Mouse (Mus musculus) limb, embryonic 10.5 days (tissue): ENCODE data around the gene Mcf2l. TPM values are rescaled to one million over a fixed set of nuclear protein-coding genes. Genes with fewer than 3 reads are reported as not detected.
A peak's percentile ranks its signal among the peaks of the same experiment; 100 is the strongest.

Experiments
- DNase-seq: peaks from one replicate; pipeline ENCODE4 v3.0.0-alpha.2; 2017; ENCODE audit warnings: low spot score
- H3K27ac ChIP-seq: fragments of 300-500 bp; sonication (generic); 2 replicates; pipeline ENCODE4 v1.5.1; 2016; ENCODE audit warnings: mild to moderate bottlenecking
- H3K27me3 ChIP-seq: fragments of 300-500 bp; sonication (generic); 2 replicates; pipeline ENCODE4 v1.6.1; 2016; ENCODE audit warnings: low read depth, mild to moderate bottlenecking; ENCODE audit not compliant: poor library complexity, severe bottlenecking
- H3K36me3 ChIP-seq: fragments of 300-500 bp; sonication (generic); 2 replicates; pipeline ENCODE4 v1.6.1; 2016; ENCODE audit warnings: mild to moderate bottlenecking, moderate library complexity
- H3K4me1 ChIP-seq: fragments of 300-500 bp; sonication (generic); 2 replicates; pipeline ENCODE4 v1.6.1; 2016
- H3K4me3 ChIP-seq: fragments of 300-500 bp; sonication (generic); 2 replicates; pipeline ENCODE4 v1.5.1; 2016; ENCODE audit warnings: mild to moderate bottlenecking, moderate library complexity
- H3K9me3 ChIP-seq: fragments of 300-500 bp; sonication (generic); replicated peaks from 2 replicates; pipeline ENCODE4 v1.6.1; 2016; ENCODE audit warnings: mild to moderate bottlenecking
- WGBS: fragments of 180-500 bp; shearing (Covaris S2); methylation state at CpG from one replicate; pipeline ENCODE4 v1.1.7; 2016; 5-methylcytosine and 5-hydroxymethylcytosine counted together
- polyA plus RNA-seq: library from polyadenylated mRNA; unstranded; fragments of >200 nt; fragmentation: Nextera tagmentation; extraction: Ambion mirVana; gene quantifications from 2 replicates; pipeline ENCODE4 v1.2.1, GENCODE M21; 2016

The Mcf2l gene
- polyA plus RNA-seq, 1 experiment from 2014 or later, result 10.3 TPM

- no peak for DNase-seq
- peaks cover 21% of the 10 kb centered on the region; the same call in 1 of the 2 replicates for H3K27me3 ChIP-seq
- 69% methylated on average over 7 of the region's 7 CpGs for WGBS
- H3K4me3 ChIP-seq, result no peak overlapping the region
- no peaks in the 10 kb centered on the region for H3K9me3 ChIP-seq
- H3K36me3 ChIP-seq, result no peaks in the 10 kb centered on the region
- peaks cover 33% of the 10 kb centered on the region for H3K4me1 ChIP-seq
- no peak overlapping the region for H3K27ac ChIP-seq
Observed at GRCm38 (mm10) chr8:12951051-12951630, 77.5 kb downstream of the Mcf2l start.

- no peak for DNase-seq
- H3K4me3 ChIP-seq, result no peak overlapping the region
- H3K9me3 ChIP-seq, result no peaks in the 10 kb centered on the region
- WGBS, result 65% methylated on average over 6 of the region's 6 CpGs
- peaks cover 10% of the 10 kb centered on the region; the same call in 1 of the 2 replicates for H3K27me3 ChIP-seq
- no peak overlapping the region for H3K27ac ChIP-seq
- peaks cover 40% of the 10 kb centered on the region for H3K4me1 ChIP-seq
- no peaks in the 10 kb centered on the region for H3K36me3 ChIP-seq
Observed at GRCm38 (mm10) chr8:12952699-12953098, 79.1 kb downstream of the Mcf2l start.

- DNase-seq, result no peak
- Histone ChIP-seq H3K4me1 (peaks cover 37% of the 10 kb centered on the region), H3K9me3 (no peaks in the 10 kb centered on the region), H3K4me3 (no peak overlapping the region), H3K27me3 (no peaks in the 10 kb centered on the region), H3K36me3 (no peaks in the 10 kb centered on the region), H3K27ac (no peak overlapping the region)
- 87% methylated on average over 8 of the region's 8 CpGs for WGBS
Observed at GRCm38 (mm10) chr8:12955362-12955879, 81.8 kb downstream of the Mcf2l start.

GRCm38 (mm10) chr8:12955880-12956279, 82.3 kb downstream of the Mcf2l start:
- no peaks in the 10 kb centered on the region for H3K36me3 ChIP-seq
- no peaks in the 10 kb centered on the region for H3K9me3 ChIP-seq
- DNase-seq, result no peak
- WGBS, result 90% methylated on average over 4 of the region's 4 CpGs
- no peaks in the 10 kb centered on the region for H3K27me3 ChIP-seq
- peaks cover 36% of the 10 kb centered on the region for H3K4me1 ChIP-seq
- H3K27ac ChIP-seq, result no peak overlapping the region
- H3K4me3 ChIP-seq, result no peak overlapping the region

- no peaks in the 10 kb centered on the region for H3K27me3 ChIP-seq
- H3K4me1 ChIP-seq, result peaks cover 32% of the 10 kb centered on the region
- H3K9me3 ChIP-seq, result no peaks in the 10 kb centered on the region
- H3K27ac ChIP-seq, result 0 out of 2 replicates have a peak overlapping the region, but pooled peaks have one; percentile 10
- H3K36me3 ChIP-seq, result no peaks in the 10 kb centered on the region
- no peak overlapping the region for H3K4me3 ChIP-seq
- no peak for DNase-seq
- WGBS, result 69% methylated on average over 5 of the region's 5 CpGs
Observed at GRCm38 (mm10) chr8:12956941-12957340, 83.3 kb downstream of the Mcf2l start.

- 51% methylated on average over 6 of the region's 6 CpGs for WGBS
- Histone ChIP-seq H3K4me1 (peaks cover 32% of the 10 kb centered on the region), H3K27ac (0 out of 2 replicates have a peak overlapping the region, but pooled peaks have one; percentile 10), H3K27me3 (no peaks in the 10 kb centered on the region), H3K36me3 (no peaks in the 10 kb centered on the region), H3K9me3 (no peaks in the 10 kb centered on the region), H3K4me3 (no peak overlapping the region)
- no peak for DNase-seq
Observed at GRCm38 (mm10) chr8:12957419-12957818, 83.8 kb downstream of the Mcf2l start.

GRCm38 (mm10) chr8:12960609-12961008, 87.0 kb downstream of the Mcf2l start:
- H3K36me3 ChIP-seq, result peaks cover 5% of the 10 kb centered on the region
- H3K27me3 ChIP-seq, result no peaks in the 10 kb centered on the region
- no peak overlapping the region for H3K27ac ChIP-seq
- 88% methylated on average over 2 of the region's 2 CpGs for WGBS
- H3K4me1 ChIP-seq, result peaks cover 38% of the 10 kb centered on the region
- no peak overlapping the region for H3K4me3 ChIP-seq
- no peak for DNase-seq
- H3K9me3 ChIP-seq, result no peaks in the 10 kb centered on the region

- no peaks in the 10 kb centered on the region for H3K9me3 ChIP-seq
- H3K4me1 ChIP-seq, result peaks cover 37% of the 10 kb centered on the region
- no peak overlapping the region for H3K27ac ChIP-seq
- H3K27me3 ChIP-seq, result no peaks in the 10 kb centered on the region
- WGBS, result 64% methylated on average over 2 of the region's 2 CpGs
- DNase-seq, result no peak
- H3K4me3 ChIP-seq, result no peak overlapping the region
- peaks cover 11% of the 10 kb centered on the region for H3K36me3 ChIP-seq
Observed at GRCm38 (mm10) chr8:12961211-12961610, 87.6 kb downstream of the Mcf2l start.

GRCm38 (mm10) chr8:12961821-12962534, 88.4 kb downstream of the Mcf2l start:
- DNase-seq, result no peak
- Histone ChIP-seq H3K4me1 (peaks cover 29% of the 10 kb centered on the region), H3K9me3 (no peaks in the 10 kb centered on the region), H3K4me3 (no peak overlapping the region), H3K27ac (no peak overlapping the region), H3K27me3 (no peaks in the 10 kb centered on the region), H3K36me3 (peaks cover 11% of the 10 kb centered on the region)
- WGBS, result 79% methylated on average over 8 of the region's 8 CpGs

GRCm38 (mm10) chr8:12962541-12963380, 89.2 kb downstream of the Mcf2l start:
- 61% methylated on average over 13 of the region's 13 CpGs for WGBS
- H3K4me1 ChIP-seq, result peaks cover 22% of the 10 kb centered on the region
- no peak overlapping the region for H3K27ac ChIP-seq

GRCm38 (mm10) chr8:12976290-12976689, 102.7 kb downstream of the Mcf2l start:
- Histone ChIP-seq H3K36me3 (peaks cover 5% of the 10 kb centered on the region; the same call in 1 of the 2 replicates), H3K27me3 (no peaks in the 10 kb centered on the region; the same call in 1 of the 2 replicates), H3K4me1 (peaks cover 7% of the 10 kb centered on the region; the same call in 1 of the 2 replicates), H3K9me3 (no peaks in the 10 kb centered on the region), H3K27ac (no peak overlapping the region), H3K4me3 (no peak overlapping the region)
- WGBS, result 90% methylated on average over 11 of the region's 11 CpGs
- no peak for DNase-seq

More at GRCm38 (mm10) chr8:12962541-12963380, 89.2 kb downstream of the Mcf2l start:
- peaks cover 11% of the 10 kb centered on the region for H3K36me3 ChIP-seq
- no peaks in the 10 kb centered on the region for H3K27me3 ChIP-seq
- H3K9me3 ChIP-seq, result no peaks in the 10 kb centered on the region
- DNase-seq, result no peak
- H3K4me3 ChIP-seq, result no peak overlapping the region

GRCm38 (mm10) chr8:12976723-12977122, 103.1 kb downstream of the Mcf2l start:
- 57% methylated on average over 5 of the region's 5 CpGs for WGBS
- Histone ChIP-seq H3K27me3 (no peaks in the 10 kb centered on the region; the same call in 1 of the 2 replicates), H3K36me3 (peaks cover 5% of the 10 kb centered on the region; the same call in 1 of the 2 replicates), H3K4me1 (peaks cover 7% of the 10 kb centered on the region; the same call in 1 of the 2 replicates), H3K4me3 (no peak overlapping the region), H3K9me3 (no peaks in the 10 kb centered on the region), H3K27ac (no peak overlapping the region)
- DNase-seq, result no peak
